ENCODE assay signal across 18 mouse cellular contexts in the genomic region with DNA sequence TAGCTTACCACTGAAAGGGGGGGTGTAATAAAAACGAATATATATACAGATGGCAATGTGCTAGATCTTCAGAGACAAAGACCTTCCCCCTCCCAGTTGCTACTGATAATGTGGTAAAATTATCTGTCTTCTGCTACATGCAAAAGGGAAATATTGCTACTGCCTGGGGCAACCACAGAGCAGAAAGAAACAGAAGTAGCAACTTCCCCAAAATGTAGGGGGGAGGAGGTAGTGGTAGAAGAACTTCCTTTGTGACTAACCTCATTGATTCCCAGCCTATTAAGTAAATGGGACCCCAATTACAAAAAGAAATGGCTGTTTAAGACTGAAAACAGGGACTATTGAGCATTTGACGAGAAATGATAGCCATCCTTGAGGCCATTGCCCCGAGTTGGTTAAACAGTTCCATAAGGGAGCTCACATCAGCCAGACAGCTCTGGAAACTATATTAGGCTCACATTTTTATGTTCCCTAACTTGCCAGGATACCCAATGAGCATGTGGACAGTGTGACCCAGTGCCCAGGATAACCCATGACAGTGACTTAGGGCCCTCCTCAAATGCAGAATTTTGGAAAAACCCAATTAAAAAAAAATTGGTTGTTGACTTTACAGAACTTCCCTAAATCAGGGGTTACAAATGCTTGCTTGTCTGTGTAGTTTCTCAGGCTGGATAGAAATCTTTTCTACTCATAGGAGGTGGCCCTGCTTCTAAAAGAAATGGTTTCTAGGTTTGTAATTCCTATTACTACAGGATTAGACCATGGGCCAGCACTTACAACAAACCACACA. TPM values are rescaled to one million over a fixed set of nuclear protein-coding genes. Genes with fewer than 3 reads are reported as not detected.
DNase-seq lines count a peak whose midpoint lies in the region; ATAC-seq and TF ChIP-seq lines count a peak whose summit lies in the region.
"Had no signal": no experiment of that assay in that cellular context is flagged by ENCODE, and none has a peak within 500 bp of the region (broad histone marks: within the 10 kb centered on the region; RNA-seq: fewer than 3 reads in every experiment).

No protein-coding gene starts in this region.

- peak; percentile 59; the same call in 1 of the 2 replicates for ATAC-seq in megakaryocyte-erythroid progenitor cell, adult 5-6 weeks (replicated peaks; ENCODE audit: low FRiP score, low TSS enrichment, poor library complexity, severe bottlenecking)

- no peak for TF ChIP-seq CTCF in layer of hippocampus, adult 2 months (conservative IDR thresholded peaks at IDR 0.05)
- TF ChIP-seq CTCF in thymus, adult 2 months (IDR thresholded peaks at IDR 0.05; ENCODE audit: borderline replicate concordance, control insufficient read depth, extremely low read depth, insufficient read depth, low read length, poor library complexity): no peak

- H3K36me3 ChIP-seq in thymus, adult 2 months (ENCODE audit: control insufficient read depth, insufficient read depth, low read length): no peaks in the 10 kb centered on the region
- H3K36me3 ChIP-seq: embryonic facial prominence, embryonic 13.5 days; forebrain, embryonic 12.5 days; heart, embryonic 13.5 days; hindbrain, embryonic 15.5 days; limb, embryonic 10.5 days had no signal

- 0% methylated on average over 3 of the region's 3 CpGs for WGBS in thymus, adult 2 months

- no peak overlapping the region for H3K4me3 ChIP-seq in layer of hippocampus, adult 2 months
- H3K4me3 ChIP-seq in brown adipose tissue, adult 24 weeks (ENCODE audit: insufficient read depth, low read depth, low read length): no peak overlapping the region
- no peak overlapping the region for H3K4me3 ChIP-seq in thymus, adult 2 months (ENCODE audit: control insufficient read depth, insufficient read depth, low read length)
- H3K4me3 ChIP-seq: embryonic facial prominence, embryonic 13.5 days; forebrain, embryonic 12.5 days; heart, embryonic 13.5 days; hindbrain, embryonic 15.5 days; limb, embryonic 10.5 days had no signal

- H3K4me1 ChIP-seq in brown adipose tissue, adult 24 weeks (ENCODE audit: control insufficient read depth, insufficient read depth, insufficient read length, low read length): no peaks in the 10 kb centered on the region
- no peaks in the 10 kb centered on the region for H3K4me1 ChIP-seq in thymus, adult 2 months (replicated peaks; ENCODE audit: control insufficient read depth, insufficient read depth, low read length)
- H3K4me1 ChIP-seq: embryonic facial prominence, embryonic 13.5 days; forebrain, embryonic 12.5 days; heart, embryonic 13.5 days; hindbrain, embryonic 15.5 days; limb, embryonic 10.5 days had no signal

- DNase-seq in layer of hippocampus, adult 2 months (ENCODE audit: low spot score in 2 of 2): no peak
- DNase-seq in layer of hippocampus, adult 18-20 months (ENCODE audit: low spot score in 2 of 2): no peak
- DNase-seq in A20 (ENCODE audit: low read depth, low spot score): peak; percentile 84
- DNase-seq in left cerebral cortex, adult 11 months (ENCODE audit: low spot score): no peak
- DNase-seq in thymus, adult 2 months: no peak
- no peak for DNase-seq in embryo, embryonic 11 days
- DNase-seq: adrenal gland, adult 2 months; cerebellum, postnatal 25 days; kidney, adult 8-10 months had no signal

- H3K27ac ChIP-seq in layer of hippocampus, adult 2 months: 0 out of 2 replicates have a peak overlapping the region, but pooled peaks have one; percentile 2
- H3K27ac ChIP-seq in brown adipose tissue, adult 24 weeks (replicated peaks; ENCODE audit: low read depth, low read length): peak overlapping the region; percentile 94
- H3K27ac ChIP-seq in thymus, adult 2 months (ENCODE audit: control insufficient read depth, insufficient read depth, low read length): no peak overlapping the region
- H3K27ac ChIP-seq: embryonic facial prominence, embryonic 13.5 days; forebrain, embryonic 12.5 days; heart, embryonic 13.5 days; hindbrain, embryonic 15.5 days; limb, embryonic 10.5 days had no signal

- TF ChIP-seq POLR2A in thymus, adult 2 months (IDR thresholded peaks at IDR 0.05; ENCODE audit: control insufficient read depth, extremely low read depth, insufficient read depth, low read length, poor library complexity): no peak

- H3K27me3 ChIP-seq in thymus, adult 2 months (ENCODE audit: control insufficient read depth, insufficient read depth, low read length): no peaks in the 10 kb centered on the region
- H3K27me3 ChIP-seq: embryonic facial prominence, embryonic 13.5 days; forebrain, embryonic 12.5 days; heart, embryonic 13.5 days; hindbrain, embryonic 15.5 days had no signal

RNA-seq across cellular contexts. Expression of gene F830045P16Rik, which starts 46.7 kb away (rescaled TPM):
- total RNA-seq in layer of hippocampus, adult 2 months (2021): under 1 TPM; 0.38 to 0.54 TPM
- under 1 TPM; 0.22 to 0.43 TPM for total RNA-seq in layer of hippocampus, adult 18-20 months (2021)
- polyA plus RNA-seq in brown adipose tissue, adult 24 weeks (2012; ENCODE audit: insufficient read depth, insufficient read length, missing spikeins): not detected in 2 replicates
- total RNA-seq in megakaryocyte-erythroid progenitor cell, adult 5-6 weeks (2014; fragmentation: Nextera tagmentation): not detected in 2 replicates
- total RNA-seq in megakaryocyte-erythroid progenitor cell, adult 5-6 weeks (2017): 0.52 and 0.65 TPM in 2 replicates
- polyA plus RNA-seq in thymus, adult 2 months (2012; rRNA removed): 0.12 TPM in 1 of 2 replicates, not detected in the other
- total RNA-seq: adrenal gland, adult 2 months; gastrocnemius, adult 18-20 months had no signal
- polyA plus RNA-seq: adrenal gland, adult 2 months; embryonic facial prominence, embryonic 13.5 days; forebrain, embryonic 12.5 days; heart, embryonic 13.5 days; hindbrain, embryonic 15.5 days; limb, embryonic 10.5 days; thymus, postnatal 0 days had no signal
